Mouse (Mus musculus): ENCODE data around the gene Yipf2.

DNA sequence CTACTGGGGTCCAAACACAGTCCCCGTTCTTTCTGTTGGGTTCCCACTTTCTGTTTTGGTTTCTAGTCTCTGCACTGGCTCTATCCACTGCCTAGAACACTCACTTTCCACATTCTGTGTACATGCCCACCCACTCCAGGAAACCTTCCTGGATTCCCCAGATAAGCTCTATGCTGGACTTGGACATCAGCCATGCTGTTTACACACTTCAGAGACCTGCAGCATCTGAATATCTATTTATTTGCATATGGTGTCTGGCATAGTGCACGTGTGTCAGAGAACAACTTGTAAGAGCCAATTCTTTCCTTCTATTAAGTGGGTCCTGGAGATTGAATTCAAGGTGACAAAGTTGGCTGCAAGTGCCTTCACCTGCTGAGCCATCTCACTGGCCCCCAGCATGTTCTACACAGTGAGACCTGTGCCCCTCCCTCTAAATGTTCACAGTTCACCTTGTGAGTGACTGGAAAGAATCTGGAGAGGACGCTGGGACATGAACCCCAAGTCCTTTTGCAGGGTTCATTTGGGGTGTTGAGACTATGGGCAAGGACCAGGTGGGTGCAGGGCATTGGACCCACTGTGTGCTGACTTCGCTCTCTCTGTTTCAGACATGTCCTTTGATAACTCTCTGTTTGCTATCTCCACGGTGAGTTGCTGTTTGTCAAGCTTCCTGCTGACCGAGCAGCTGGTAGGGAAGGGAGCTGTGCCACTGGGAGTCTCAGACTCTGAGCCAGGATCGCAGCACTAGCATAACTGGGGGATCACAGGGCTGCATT, 52.5 kb downstream of the Yipf2 start:
- no peak for TF ChIP-seq CTCF (IDR thresholded peaks at IDR 0.05; ENCODE audit: control insufficient read depth, insufficient read depth, insufficient read length)
- no peak for TF ChIP-seq MYOD1 (IDR thresholded peaks at IDR 0.05; ENCODE audit: control insufficient read depth, insufficient read length, low read depth)
- TF ChIP-seq USF1 (IDR thresholded peaks at IDR 0.05; ENCODE audit: low read depth): no peak
- no peak for TF ChIP-seq MAX (IDR thresholded peaks at IDR 0.05)
- TF ChIP-seq CEBPB (IDR thresholded peaks at IDR 0.05; ENCODE audit: low read depth): no peak
- no peak for TF ChIP-seq FOSL1 (IDR thresholded peaks at IDR 0.05; ENCODE audit: insufficient read depth, low read length, poor library complexity, severe bottlenecking)

All from C2C12 (cell line).